Mouse (Mus musculus): ENCODE measurements around the gene Gmpr.

GRCm38 (mm10) chr13:45582294-45582693, 75.0 kb downstream of the Gmpr start:
- TF ChIP-seq CTCF (IDR thresholded peaks at IDR 0.05; ENCODE audit: low read depth) (no peak), EP300 (IDR thresholded peaks at IDR 0.05; ENCODE audit: low read depth) (no peak)
